Mouse (Mus musculus) lung, adult 2 months (tissue): Measurements from ENCODE around the gene Gdpd1.

Source experiments
- CTCF ChIP-seq: fragments of 200-500 bp; IDR thresholded peaks from 2 replicates; pipeline ENCODE4 v1.5.1; 2011; ENCODE audit warnings: mild to moderate bottlenecking, low read length, control low read depth; ENCODE audit not compliant: insufficient read depth
- POLR2A ChIP-seq: fragments of 200-500 bp; IDR thresholded peaks from 2 replicates; pipeline ENCODE4 v1.6.1; 2011; ENCODE audit warnings: low read depth, mild to moderate bottlenecking, control low read depth, low read length, borderline replicate concordance; ENCODE audit errors: extremely low read depth

- no peak for TF ChIP-seq CTCF
- TF ChIP-seq POLR2A: peak; percentile 40; the same call in 1 of the 2 replicates
Measured at GRCm38 (mm10) chr11:87026096-87026875, 47.6 kb downstream of the Gdpd1 start.
